Mouse (Mus musculus): ENCODE results near the gene Snx6. TPM values are rescaled to one million over a fixed set of nuclear protein-coding genes. Genes with fewer than 3 reads are reported as not detected.
"Not testable (repeated sequence)": the region's sequence is repeated elsewhere in the genome, so short reads cannot be mapped to it uniquely, and the experiment has no call there.

The Snx6 gene
- polyA plus RNA-seq, 1 experiment, result 14.1 TPM

DNA sequence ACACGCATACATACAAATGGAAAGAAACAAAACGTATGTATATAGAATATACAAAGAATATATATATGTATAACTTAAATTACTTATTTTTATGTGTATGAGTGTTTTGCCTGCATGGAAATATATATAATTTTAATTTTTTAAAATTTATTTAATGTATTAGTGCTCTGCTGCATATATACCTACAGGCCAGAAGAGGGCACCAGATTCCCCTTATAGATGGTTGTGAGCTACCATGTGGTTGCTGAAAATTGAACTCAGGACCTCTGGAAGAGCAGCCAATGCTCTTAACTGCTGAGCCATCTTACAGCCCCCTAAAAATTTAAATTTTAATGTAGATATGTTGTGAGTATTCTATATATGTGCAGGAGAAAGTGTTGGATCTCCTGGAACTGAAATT lies 36.7 kb downstream of the Snx6 start:
- no peak overlapping the region for H3K4me3 ChIP-seq (ENCODE audit: low read depth, low read length)
- H3K27me3 ChIP-seq (ENCODE audit: control insufficient read depth, insufficient read depth, low read length), result no peaks in the 10 kb centered on the region
- no peak overlapping the region for H3K27ac ChIP-seq (ENCODE audit: insufficient read depth, low read depth, low read length)
- no peaks in the 10 kb centered on the region; the same call in 1 of the 2 replicates for H3K4me1 ChIP-seq (ENCODE audit: control insufficient read depth, insufficient read depth, insufficient read length, low read length)
- 91% methylated on average over 2 of the region's 2 CpGs for WGBS
- TF ChIP-seq POLR2A (IDR thresholded peaks at IDR 0.05; ENCODE audit: low read depth, low read length) (no peak), CTCF (IDR thresholded peaks at IDR 0.05; ENCODE audit: extremely low read depth, insufficient read length, insufficient replicate concordance, low read depth, low read length) (no peak)
- H3K36me3 ChIP-seq (ENCODE audit: control insufficient read depth, insufficient read depth, low read length), result peaks cover 50% of the 10 kb centered on the region

DNA sequence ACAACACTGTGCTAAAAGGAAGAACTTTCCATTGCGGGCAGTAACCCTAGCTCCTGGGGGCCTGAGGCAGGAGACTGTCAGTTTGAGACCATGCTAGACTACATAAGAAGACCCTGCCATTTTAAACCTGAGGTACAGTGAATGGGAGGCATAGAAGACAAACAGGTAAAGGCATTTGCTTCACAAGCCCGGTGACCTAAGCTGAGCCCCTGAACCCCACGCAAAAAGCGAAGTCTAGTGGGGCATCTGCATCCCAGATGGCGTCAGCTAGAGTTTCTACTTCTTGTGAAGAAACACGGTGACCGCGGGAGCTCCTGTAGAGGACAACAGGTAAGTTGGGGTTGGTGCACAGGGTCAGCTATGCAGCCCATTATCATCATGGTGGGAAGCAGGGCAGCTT lies 46.9 kb downstream of the Snx6 start:
- no peak for TF ChIP-seq CTCF (IDR thresholded peaks at IDR 0.05; ENCODE audit: extremely low read depth, insufficient read length, insufficient replicate concordance, low read depth, low read length)
- no peak for TF ChIP-seq POLR2A (IDR thresholded peaks at IDR 0.05; ENCODE audit: low read depth, low read length)
- no peak overlapping the region for H3K4me3 ChIP-seq (ENCODE audit: low read depth, low read length)
- H3K27me3 ChIP-seq (ENCODE audit: control insufficient read depth, insufficient read depth, low read length), result no peaks in the 10 kb centered on the region
- peaks cover 52% of the 10 kb centered on the region for H3K36me3 ChIP-seq (ENCODE audit: control insufficient read depth, insufficient read depth, low read length)
- no peaks in the 10 kb centered on the region for H3K4me1 ChIP-seq (ENCODE audit: control insufficient read depth, insufficient read depth, insufficient read length, low read length)
- 96% methylated on average over 8 of the region's 8 CpGs for WGBS
- no peak overlapping the region for H3K27ac ChIP-seq (ENCODE audit: insufficient read depth, low read depth, low read length)

DNA sequence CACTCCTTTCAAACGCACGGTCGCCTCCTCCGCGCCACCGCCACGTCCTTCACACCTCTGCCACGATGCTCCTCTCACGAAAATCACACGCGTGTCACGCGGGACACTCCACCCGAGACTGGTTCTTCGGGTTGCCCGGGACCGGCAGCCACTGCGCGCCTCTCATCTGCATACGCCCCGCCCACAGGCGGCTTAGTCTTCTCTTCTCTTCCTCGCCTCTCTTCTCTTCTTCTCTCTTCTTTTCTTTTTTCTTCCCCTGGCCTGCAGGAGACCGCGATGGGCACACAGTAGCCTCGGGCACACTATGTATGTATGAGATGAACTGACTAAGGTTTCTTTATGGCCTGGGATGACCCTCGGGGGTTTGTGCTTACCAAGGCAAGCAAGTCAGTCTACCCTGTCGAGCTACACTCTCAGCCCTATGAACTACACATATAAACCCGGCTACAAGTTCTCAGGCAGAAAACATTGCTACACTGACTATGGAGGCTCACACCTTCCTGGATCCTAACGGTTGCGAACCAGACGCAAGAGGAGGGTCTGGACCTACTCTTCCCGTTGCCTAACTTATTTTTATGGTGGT lies 56.8 kb downstream of the Snx6 start:
- 0% methylated on average over 12 of the region's 33 CpGs for WGBS

DNA sequence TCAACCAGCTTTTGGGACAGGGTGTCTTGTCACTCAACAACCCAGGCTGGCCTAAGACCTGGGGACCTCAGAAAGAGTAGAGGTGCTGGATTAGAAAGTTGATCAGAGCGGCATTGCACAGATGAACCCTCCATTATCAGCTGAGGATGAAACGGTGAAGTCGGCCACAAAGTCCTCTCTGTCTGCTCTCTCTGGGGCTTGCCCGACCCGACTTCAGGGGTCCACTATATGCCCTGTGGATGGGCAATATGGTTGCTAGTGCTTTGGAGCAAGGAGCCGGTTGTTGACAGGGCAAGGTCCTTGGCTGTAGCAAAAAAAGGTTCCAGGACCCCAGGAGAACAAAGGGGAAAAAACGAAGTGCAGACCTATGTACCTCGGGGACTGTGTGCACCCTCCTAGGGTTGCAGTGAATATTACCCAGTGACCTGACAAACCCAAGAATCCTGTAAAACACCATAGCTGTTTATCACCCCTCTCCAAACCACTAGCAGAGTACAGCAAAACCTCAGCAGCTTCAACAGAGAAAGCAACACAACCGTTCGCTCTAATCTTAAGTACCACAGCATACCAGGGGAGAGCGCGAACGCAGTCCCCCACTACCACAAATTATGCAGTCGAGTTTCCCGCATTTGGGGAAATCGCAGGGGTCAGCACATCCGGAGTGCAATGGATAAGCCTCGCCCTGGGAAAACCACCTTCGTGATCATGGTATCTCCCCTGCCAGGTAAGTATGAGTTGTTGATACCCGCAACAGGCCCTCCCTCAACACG lies 57.4 kb downstream of the Snx6 start:
- not testable (repeated sequence) for H3K4me1 ChIP-seq (ENCODE audit: control insufficient read depth, insufficient read depth, insufficient read length, low read length); H3K4me3 ChIP-seq (ENCODE audit: low read depth, low read length); H3K27ac ChIP-seq (ENCODE audit: insufficient read depth, low read depth, low read length); H3K36me3 ChIP-seq (ENCODE audit: control insufficient read depth, insufficient read depth, low read length); H3K27me3 ChIP-seq (ENCODE audit: control insufficient read depth, insufficient read depth, low read length)
- no CpG with 5 or more reads among the region's 21 CpGs for WGBS

More for the DNA sequence above, 56.8 kb downstream of the Snx6 start:
- H3K4me3 ChIP-seq (ENCODE audit: low read depth, low read length), result peak overlapping the region; percentile 29; the same call in 1 of the 2 replicates
- not testable (repeated sequence) for H3K4me1 ChIP-seq (ENCODE audit: control insufficient read depth, insufficient read depth, insufficient read length, low read length); H3K36me3 ChIP-seq (ENCODE audit: control insufficient read depth, insufficient read depth, low read length); H3K27me3 ChIP-seq (ENCODE audit: control insufficient read depth, insufficient read depth, low read length); H3K27ac ChIP-seq (ENCODE audit: insufficient read depth, low read depth, low read length)

DNA sequence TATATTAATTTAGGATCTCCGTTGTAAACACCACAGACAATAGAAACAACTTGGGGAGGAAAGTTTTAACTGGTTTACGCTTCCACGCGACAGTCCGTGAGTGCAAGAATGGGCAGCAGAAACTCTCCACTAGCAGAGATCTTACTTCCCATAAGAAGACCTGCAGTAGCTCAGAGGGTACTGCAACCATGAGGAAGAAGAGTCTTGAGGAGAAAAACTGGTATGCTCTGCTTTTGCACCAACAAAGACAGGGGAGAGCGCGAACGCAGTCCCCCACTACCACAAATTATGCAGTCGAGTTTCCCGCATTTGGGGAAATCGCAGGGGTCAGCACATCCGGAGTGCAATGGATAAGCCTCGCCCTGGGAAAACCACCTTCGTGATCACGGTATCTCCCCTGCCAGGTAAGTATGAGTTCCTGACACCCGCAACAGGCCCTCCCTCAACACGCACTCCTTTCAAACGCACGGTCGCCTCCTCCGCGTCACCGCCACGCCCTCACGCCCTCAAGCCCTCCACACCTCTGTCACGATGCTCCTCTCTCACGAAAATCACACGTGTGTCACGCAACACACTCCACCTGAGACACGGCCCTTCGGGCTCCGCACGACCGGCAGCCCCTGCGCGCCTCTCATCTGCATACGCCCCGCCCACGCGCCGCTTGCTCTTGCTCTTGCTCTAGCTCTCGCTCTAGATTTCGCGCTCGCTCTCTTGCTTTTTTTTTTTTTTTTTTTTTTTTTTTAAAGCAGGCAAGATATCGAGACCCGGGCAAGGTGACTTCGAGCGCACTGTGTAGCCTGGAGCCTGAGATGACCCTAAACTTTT lies 61.0 kb downstream of the Snx6 start:
- H3K36me3 ChIP-seq (ENCODE audit: control insufficient read depth, insufficient read depth, low read length); H3K27me3 ChIP-seq (ENCODE audit: control insufficient read depth, insufficient read depth, low read length); H3K27ac ChIP-seq (ENCODE audit: insufficient read depth, low read depth, low read length); H3K4me1 ChIP-seq (ENCODE audit: control insufficient read depth, insufficient read depth, insufficient read length, low read length): not testable (repeated sequence)
- peak overlapping the region; percentile 41 for H3K4me3 ChIP-seq (ENCODE audit: low read depth, low read length)
- 0% methylated on average over 8 of the region's 49 CpGs for WGBS

DNA sequence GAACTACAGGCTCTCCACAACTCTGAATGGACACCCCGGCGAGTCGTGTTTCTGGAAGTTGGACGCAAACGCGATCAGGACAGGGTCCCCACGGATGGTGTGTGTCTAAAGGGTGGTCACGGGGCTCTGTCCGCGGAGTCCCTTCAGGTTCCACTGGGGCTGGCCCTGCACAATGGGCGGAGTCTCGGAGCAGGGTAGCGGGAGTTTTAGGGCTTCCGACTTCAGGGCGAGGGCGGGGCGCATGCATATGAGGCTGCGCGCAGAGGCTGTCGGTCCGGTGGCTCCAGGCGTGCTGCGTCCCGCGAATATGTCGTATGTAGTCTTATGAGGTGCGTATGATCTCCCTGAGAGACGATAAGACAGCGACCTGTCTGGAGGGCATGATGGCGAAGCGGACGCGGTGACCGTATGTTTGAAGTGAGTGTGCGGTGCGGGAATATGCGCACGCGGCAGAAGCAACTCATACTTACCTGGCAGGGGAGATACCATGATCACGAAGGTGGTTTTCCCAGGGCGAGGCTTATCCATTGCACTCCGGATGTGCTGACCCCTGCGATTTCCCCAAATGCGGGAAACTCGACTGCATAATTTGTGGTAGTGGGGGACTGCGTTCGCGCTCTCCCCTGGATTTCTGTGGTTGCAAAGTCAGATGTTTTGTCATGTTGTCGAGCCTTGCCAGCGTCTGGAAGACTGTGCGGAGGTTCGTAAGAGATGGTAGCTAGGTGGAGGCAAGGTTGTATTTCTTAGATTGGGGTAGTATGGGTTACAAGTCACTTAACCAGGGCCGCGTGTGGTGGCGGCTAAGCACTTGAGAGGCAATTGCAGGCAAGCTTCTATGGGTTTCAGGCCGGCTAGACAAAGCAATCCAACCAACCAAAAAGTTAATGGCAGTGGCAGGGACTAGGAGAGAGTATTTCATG lies 66.1 kb downstream of the Snx6 start:
- H3K4me1 ChIP-seq (ENCODE audit: control insufficient read depth, insufficient read depth, insufficient read length, low read length); H3K4me3 ChIP-seq (ENCODE audit: low read depth, low read length); H3K27me3 ChIP-seq (ENCODE audit: control insufficient read depth, insufficient read depth, low read length); H3K36me3 ChIP-seq (ENCODE audit: control insufficient read depth, insufficient read depth, low read length); H3K27ac ChIP-seq (ENCODE audit: insufficient read depth, low read depth, low read length): not testable (repeated sequence)
- no CpG with 5 or more reads among the region's 56 CpGs for WGBS

DNA sequence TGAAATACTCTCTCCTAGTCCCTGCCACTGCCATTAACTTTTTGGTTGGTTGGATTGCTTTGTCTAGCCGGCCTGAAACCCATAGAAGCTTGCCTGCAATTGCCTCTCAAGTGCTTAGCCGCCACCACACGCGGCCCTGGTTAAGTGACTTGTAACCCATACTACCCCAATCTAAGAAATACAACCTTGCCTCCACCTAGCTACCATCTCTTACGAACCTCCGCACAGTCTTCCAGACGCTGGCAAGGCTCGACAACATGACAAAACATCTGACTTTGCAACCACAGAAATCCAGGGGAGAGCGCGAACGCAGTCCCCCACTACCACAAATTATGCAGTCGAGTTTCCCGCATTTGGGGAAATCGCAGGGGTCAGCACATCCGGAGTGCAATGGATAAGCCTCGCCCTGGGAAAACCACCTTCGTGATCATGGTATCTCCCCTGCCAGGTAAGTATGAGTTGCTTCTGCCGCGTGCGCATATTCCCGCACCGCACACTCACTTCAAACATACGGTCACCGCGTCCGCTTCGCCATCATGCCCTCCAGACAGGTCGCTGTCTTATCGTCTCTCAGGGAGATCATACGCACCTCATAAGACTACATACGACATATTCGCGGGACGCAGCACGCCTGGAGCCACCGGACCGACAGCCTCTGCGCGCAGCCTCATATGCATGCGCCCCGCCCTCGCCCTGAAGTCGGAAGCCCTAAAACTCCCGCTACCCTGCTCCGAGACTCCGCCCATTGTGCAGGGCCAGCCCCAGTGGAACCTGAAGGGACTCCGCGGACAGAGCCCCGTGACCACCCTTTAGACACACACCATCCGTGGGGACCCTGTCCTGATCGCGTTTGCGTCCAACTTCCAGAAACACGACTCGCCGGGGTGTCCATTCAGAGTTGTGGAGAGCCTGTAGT lies 76.4 kb downstream of the Snx6 start:
- not testable (repeated sequence) for H3K27me3 ChIP-seq (ENCODE audit: control insufficient read depth, insufficient read depth, low read length); H3K27ac ChIP-seq (ENCODE audit: insufficient read depth, low read depth, low read length); H3K4me3 ChIP-seq (ENCODE audit: low read depth, low read length); H3K36me3 ChIP-seq (ENCODE audit: control insufficient read depth, insufficient read depth, low read length); H3K4me1 ChIP-seq (ENCODE audit: control insufficient read depth, insufficient read depth, insufficient read length, low read length)
- WGBS, result no CpG with 5 or more reads among the region's 56 CpGs

DNA sequence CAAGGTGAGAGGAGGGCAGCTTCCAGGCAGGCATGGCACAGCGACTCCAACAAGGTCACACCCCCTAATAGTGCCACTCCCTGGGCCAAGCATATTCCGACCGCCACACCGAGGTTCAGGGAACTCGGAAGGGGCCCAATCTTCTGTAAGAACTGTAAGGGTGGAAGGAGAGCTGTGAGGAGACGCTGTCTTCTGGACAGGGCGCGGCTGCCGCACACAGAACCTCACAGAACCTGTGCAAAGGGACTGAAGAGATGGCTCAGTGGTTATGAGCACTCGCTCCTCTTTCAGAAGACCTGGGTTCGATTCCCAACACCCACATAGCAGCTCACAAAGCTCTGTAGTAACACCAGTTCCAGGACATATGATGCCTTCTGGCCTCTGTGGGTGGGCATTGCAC lies 78.0 kb downstream of the Snx6 start:
- H3K4me1 ChIP-seq (ENCODE audit: control insufficient read depth, insufficient read depth, insufficient read length, low read length); H3K27me3 ChIP-seq (ENCODE audit: control insufficient read depth, insufficient read depth, low read length); H3K4me3 ChIP-seq (ENCODE audit: low read depth, low read length); H3K36me3 ChIP-seq (ENCODE audit: control insufficient read depth, insufficient read depth, low read length); H3K27ac ChIP-seq (ENCODE audit: insufficient read depth, low read depth, low read length): not testable (repeated sequence)
- 37% methylated on average over 6 of the region's 11 CpGs for WGBS

DNA sequence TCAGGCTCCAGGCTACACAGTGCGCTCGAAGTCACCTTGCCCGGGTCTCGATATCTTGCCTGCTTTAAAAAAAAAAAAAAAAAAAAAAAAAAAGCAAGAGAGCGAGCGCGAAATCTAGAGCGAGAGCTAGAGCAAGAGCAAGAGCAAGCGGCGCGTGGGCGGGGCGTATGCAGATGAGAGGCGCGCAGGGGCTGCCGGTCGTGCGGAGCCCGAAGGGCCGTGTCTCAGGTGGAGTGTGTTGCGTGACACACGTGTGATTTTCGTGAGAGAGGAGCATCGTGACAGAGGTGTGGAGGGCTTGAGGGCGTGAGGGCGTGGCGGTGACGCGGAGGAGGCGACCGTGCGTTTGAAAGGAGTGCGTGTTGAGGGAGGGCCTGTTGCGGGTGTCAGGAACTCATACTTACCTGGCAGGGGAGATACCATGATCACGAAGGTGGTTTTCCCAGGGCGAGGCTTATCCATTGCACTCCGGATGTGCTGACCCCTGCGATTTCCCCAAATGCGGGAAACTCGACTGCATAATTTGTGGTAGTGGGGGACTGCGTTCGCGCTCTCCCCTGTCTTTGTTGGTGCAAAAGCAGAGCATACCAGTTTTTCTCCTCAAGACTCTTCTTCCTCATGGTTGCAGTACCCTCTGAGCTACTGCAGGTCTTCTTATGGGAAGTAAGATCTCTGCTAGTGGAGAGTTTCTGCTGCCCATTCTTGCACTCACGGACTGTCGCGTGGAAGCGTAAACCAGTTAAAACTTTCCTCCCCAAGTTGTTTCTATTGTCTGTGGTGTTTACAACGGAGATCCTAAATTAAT lies 81.5 kb downstream of the Snx6 start:
- H3K4me3 ChIP-seq (ENCODE audit: low read depth, low read length); H3K27me3 ChIP-seq (ENCODE audit: control insufficient read depth, insufficient read depth, low read length); H3K27ac ChIP-seq (ENCODE audit: insufficient read depth, low read depth, low read length); H3K4me1 ChIP-seq (ENCODE audit: control insufficient read depth, insufficient read depth, insufficient read length, low read length); H3K36me3 ChIP-seq (ENCODE audit: control insufficient read depth, insufficient read depth, low read length): not testable (repeated sequence)
- WGBS, result 0% methylated on average over 9 of the region's 48 CpGs
